Mouse (Mus musculus) brown adipose tissue, adult 24 weeks (tissue): Measurements from ENCODE around the gene Hba-a1. TPM values are rescaled to one million over a fixed set of nuclear protein-coding genes. Genes with fewer than 3 reads are reported as not detected.

Experiments
- H3K27ac ChIP-seq: fragments of 200-500 bp; replicated peaks from 2 replicates; pipeline ENCODE4 v1.5.1; 2012; ENCODE audit warnings: low read depth, mild to moderate bottlenecking, low read length
- H3K4me1 ChIP-seq: fragments of 200-500 bp; 2 replicates; pipeline ENCODE4 v1.6.1; 2012; ENCODE audit warnings: low read length, mixed read lengths; ENCODE audit not compliant: control insufficient read depth, insufficient read depth, insufficient read length
- H3K4me3 ChIP-seq: fragments of 200-500 bp; 2 replicates; pipeline ENCODE4 v1.5.1; 2012; ENCODE audit warnings: low read depth, mild to moderate bottlenecking, low read length, moderate library complexity; ENCODE audit not compliant: insufficient read depth
- polyA plus RNA-seq: library from polyadenylated mRNA; stranded (reverse); fragments of >200 nt; gene quantifications from 2 replicates; pipeline ENCODE4 v1.2.4, GENCODE M21; 2012; ENCODE audit not compliant: missing spikeins, insufficient read depth, insufficient read length

The Hba-a1 gene
- polyA plus RNA-seq, 1 experiment = 66.6 TPM

- H3K4me1 ChIP-seq = peaks cover 2% of the 10 kb centered on the region; the same call in 1 of the 2 replicates
Measured at GRCm38 (mm10) chr11:32247068-32247467, 36.2 kb upstream of the Hba-a1 start.

DNA sequence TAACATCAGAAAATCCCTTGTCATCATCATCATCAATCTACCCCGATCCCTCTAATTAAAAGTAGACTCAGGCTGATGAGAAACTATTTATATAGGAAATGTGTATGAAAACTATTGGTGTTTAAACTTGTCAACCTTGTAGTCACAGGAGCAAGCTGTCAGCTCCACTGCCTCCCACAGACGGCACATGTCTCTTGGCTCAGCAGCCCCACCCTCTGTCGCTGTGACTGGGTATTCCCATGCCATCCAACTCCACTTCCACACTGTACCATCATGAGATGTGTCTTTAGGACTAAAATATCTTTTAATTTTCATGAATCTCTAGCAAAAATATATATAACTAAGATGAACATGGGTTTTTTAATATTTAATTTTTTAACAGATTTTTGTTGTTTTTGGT lies 35.0 kb upstream of the Hba-a1 start:
- Histone ChIP-seq H3K4me3 (no peak overlapping the region), H3K4me1 (peaks cover 2% of the 10 kb centered on the region; the same call in 1 of the 2 replicates), H3K27ac (no peak overlapping the region)

More at GRCm38 (mm10) chr11:32247068-32247467, 36.2 kb upstream of the Hba-a1 start:
- Histone ChIP-seq H3K4me3 (no peak overlapping the region), H3K27ac (no peak overlapping the region)

GRCm38 (mm10) chr11:32250880-32251763 lies 32.2 kb upstream of the Hba-a1 start:
- no peak overlapping the region for H3K27ac ChIP-seq
- no peak overlapping the region for H3K4me3 ChIP-seq
- H3K4me1 ChIP-seq = no peaks in the 10 kb centered on the region

- Histone ChIP-seq H3K27ac (no peak overlapping the region), H3K4me1 (no peaks in the 10 kb centered on the region), H3K4me3 (no peak overlapping the region)
Measured at GRCm38 (mm10) chr11:32253121-32253520, 30.2 kb upstream of the Hba-a1 start.

DNA sequence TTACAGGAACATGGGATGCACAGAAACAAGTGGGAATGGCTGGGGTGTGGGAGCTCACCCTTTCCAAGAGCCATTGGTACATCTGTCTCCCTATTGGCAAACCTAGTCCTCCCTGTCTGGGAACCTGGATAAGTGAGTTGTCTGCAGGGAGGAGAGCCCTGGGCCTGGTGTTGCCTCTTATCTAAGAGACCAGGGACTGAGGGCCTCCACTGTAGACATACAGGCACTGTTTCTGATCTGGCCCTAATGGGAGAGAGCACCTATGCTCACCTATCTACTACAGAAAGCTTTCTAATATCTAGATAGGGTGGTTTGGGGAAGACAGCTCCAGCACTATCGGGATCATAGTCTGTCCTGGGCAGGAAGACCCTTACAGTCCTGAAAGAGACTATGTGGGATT lies 27.2 kb upstream of the Hba-a1 start:
- H3K27ac ChIP-seq = no peak overlapping the region
- H3K4me1 ChIP-seq = no peaks in the 10 kb centered on the region
- no peak overlapping the region for H3K4me3 ChIP-seq

- H3K4me3 ChIP-seq = no peak overlapping the region
- H3K4me1 ChIP-seq = no peaks in the 10 kb centered on the region
- no peak overlapping the region for H3K27ac ChIP-seq
Measured at GRCm38 (mm10) chr11:32256566-32256965, 26.7 kb upstream of the Hba-a1 start.

- no peak overlapping the region for H3K4me3 ChIP-seq
- H3K4me1 ChIP-seq = no peaks in the 10 kb centered on the region
- H3K27ac ChIP-seq = no peak overlapping the region
Measured at GRCm38 (mm10) chr11:32262674-32263415, 20.5 kb upstream of the Hba-a1 start.

- H3K27ac ChIP-seq = no peak overlapping the region
- H3K4me1 ChIP-seq = no peaks in the 10 kb centered on the region
- H3K4me3 ChIP-seq = no peak overlapping the region
Measured at GRCm38 (mm10) chr11:32265117-32265738, 18.1 kb upstream of the Hba-a1 start.

- H3K27ac ChIP-seq = no peak overlapping the region
- no peaks in the 10 kb centered on the region for H3K4me1 ChIP-seq
- H3K4me3 ChIP-seq = no peak overlapping the region
Measured at GRCm38 (mm10) chr11:32266194-32266593, 17.1 kb upstream of the Hba-a1 start.

DNA sequence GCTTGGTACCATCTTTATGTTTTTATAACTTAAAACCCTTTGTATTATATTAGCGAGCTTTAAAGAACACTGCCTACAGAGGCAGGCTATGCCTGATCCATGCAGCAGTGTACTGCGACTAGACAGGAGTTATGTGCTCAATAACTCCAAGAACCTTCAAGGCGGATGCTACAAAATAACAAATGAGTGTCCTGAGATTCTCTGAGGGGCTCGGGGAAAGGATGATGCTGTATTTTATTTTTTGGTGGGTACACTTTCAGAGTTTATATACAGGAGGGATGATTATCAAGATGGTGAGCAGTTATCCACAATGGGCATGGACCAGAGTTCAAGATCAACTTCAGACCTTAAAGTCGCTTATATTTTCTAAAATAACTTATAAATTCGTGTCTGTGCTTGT lies 16.5 kb upstream of the Hba-a1 start:
- peak overlapping the region; percentile 98 for H3K4me3 ChIP-seq
- no peaks in the 10 kb centered on the region for H3K4me1 ChIP-seq

GRCm38 (mm10) chr11:32267188-32267884 lies 16.0 kb upstream of the Hba-a1 start, which contains the start of gene Nprl3:
Gene Nprl3 (minus strand): TSS chr11:32267707.
- H3K4me1 ChIP-seq = no peaks in the 10 kb centered on the region
- H3K4me3 ChIP-seq = peak within 1 kb of the TSS; percentile 98

More for the DNA sequence above, 16.5 kb upstream of the Hba-a1 start:
- H3K27ac ChIP-seq = peak overlapping the region; percentile 91

GRCm38 (mm10) chr11:32267964-32268363 lies 15.3 kb upstream of the Hba-a1 start:
- H3K27ac ChIP-seq = no peak overlapping the region
- peak overlapping the region; percentile 41; the same call in 1 of the 2 replicates for H3K4me3 ChIP-seq
- H3K4me1 ChIP-seq = no peaks in the 10 kb centered on the region

More at GRCm38 (mm10) chr11:32267188-32267884, 16.0 kb upstream of the Hba-a1 start, which contains the start of gene Nprl3:
- peak within 1 kb of the TSS; percentile 91 for H3K27ac ChIP-seq

DNA sequence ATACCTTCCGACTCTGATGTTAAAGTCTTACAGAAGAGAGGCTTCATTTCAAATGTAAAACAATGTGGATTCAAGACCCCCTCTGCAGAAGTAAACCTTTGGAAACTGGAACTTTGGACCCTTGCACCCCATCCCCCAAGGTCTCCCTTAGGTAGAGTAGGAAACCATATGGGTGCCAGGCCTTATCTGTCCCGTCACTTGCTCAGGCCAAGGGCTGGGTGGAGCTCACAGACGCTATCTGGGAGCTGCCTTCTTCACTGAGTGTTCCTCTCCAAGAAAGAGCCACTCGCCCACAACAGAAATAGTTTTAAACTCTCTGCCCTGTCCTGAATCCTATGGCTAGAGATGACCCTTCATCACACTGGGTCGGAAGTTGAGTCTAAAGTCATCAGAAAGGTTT lies 14.4 kb upstream of the Hba-a1 start:
- H3K4me3 ChIP-seq = no peak overlapping the region

GRCm38 (mm10) chr11:32271178-32271577 lies 12.1 kb upstream of the Hba-a1 start:
- H3K4me3 ChIP-seq = no peak overlapping the region
- no peak overlapping the region for H3K27ac ChIP-seq
- no peaks in the 10 kb centered on the region for H3K4me1 ChIP-seq

More for the DNA sequence above, 14.4 kb upstream of the Hba-a1 start:
- Histone ChIP-seq H3K27ac (no peak overlapping the region), H3K4me1 (no peaks in the 10 kb centered on the region)
